Mouse (Mus musculus) heart, embryonic 15.5 days (tissue): ENCODE measurements around the gene Exosc10. TPM values are rescaled to one million over a fixed set of nuclear protein-coding genes. Genes with fewer than 3 reads are reported as not detected.
A peak's percentile ranks its signal among the peaks of the same experiment; 100 is the strongest.

Source experiments
- ATAC-seq: fragments of 200-750 bp; cut with Nextera tagmentation; replicated peaks from 2 replicates; pipeline ENCODE4 v1.8.0; 2017; ENCODE audit warnings: low read depth, moderate TSS enrichment; ENCODE audit not compliant: insufficient number of reproducible peaks, insufficient read depth, low FRiP score
- H3K27ac ChIP-seq: fragments of 300-500 bp; sonication (generic); 2 replicates; pipeline ENCODE4 v1.5.1; 2015; ENCODE audit warnings: mild to moderate bottlenecking, inconsistent platforms
- H3K27me3 ChIP-seq: fragments of 300-500 bp; sonication (generic); 2 replicates; pipeline ENCODE4 v1.6.1; 2015; ENCODE audit warnings: inconsistent platforms
- H3K36me3 ChIP-seq: fragments of 300-500 bp; sonication (generic); 2 replicates; pipeline ENCODE4 v1.6.1; 2015; ENCODE audit warnings: mild to moderate bottlenecking, inconsistent platforms
- H3K4me1 ChIP-seq: fragments of 300-500 bp; sonication (generic); replicated peaks from 2 replicates; pipeline ENCODE4 v1.6.1; 2015; ENCODE audit warnings: inconsistent platforms
- H3K4me2 ChIP-seq: fragments of 300-500 bp; sonication (generic); 2 replicates; pipeline ENCODE4 v1.6.1; 2015; ENCODE audit warnings: inconsistent platforms, mild to moderate bottlenecking, moderate library complexity
- H3K4me3 ChIP-seq: fragments of 300-500 bp; sonication (generic); 2 replicates; pipeline ENCODE4 v1.5.1; 2015; ENCODE audit warnings: mild to moderate bottlenecking, inconsistent platforms
- H3K9ac ChIP-seq: fragments of 300-500 bp; sonication (generic); 2 replicates; pipeline ENCODE4 v1.6.1; 2015; ENCODE audit warnings: mild to moderate bottlenecking, inconsistent platforms
- H3K9me3 ChIP-seq: fragments of 300-500 bp; sonication (generic); replicated peaks from 2 replicates; pipeline ENCODE4 v1.6.1; 2016; ENCODE audit warnings: inconsistent platforms
- WGBS: fragments of 180-500 bp; shearing (Covaris S2); methylation state at CpG from one replicate; pipeline ENCODE4 v1.1.7; 2015; ENCODE audit warnings: mixed read lengths; 5-methylcytosine and 5-hydroxymethylcytosine counted together
- polyA plus RNA-seq: library from polyadenylated mRNA; unstranded; fragments of >200 nt; fragmentation: Nextera tagmentation; extraction: Ambion mirVana; gene quantifications from 2 replicates; pipeline ENCODE4 v1.2.1, GENCODE M21; 2015

Gene Exosc10
- polyA plus RNA-seq, 1 experiment from 2014 or later = 56.4 TPM

- Histone ChIP-seq H3K4me1 (no peaks in the 10 kb centered on the region), H3K36me3 (peaks cover 79% of the 10 kb centered on the region), H3K27me3 (no peaks in the 10 kb centered on the region), H3K4me2 (no peak overlapping the region), H3K9ac (no peak overlapping the region), H3K4me3 (no peak overlapping the region), H3K27ac (no peak overlapping the region), H3K9me3 (no peaks in the 10 kb centered on the region)
- ATAC-seq = no peak
- 93% methylated on average over 5 of the region's 5 CpGs for WGBS
These were observed 27.9 kb upstream of the Exosc10 start for GRCm38 (mm10) chr4:148530351-148530750.

- ATAC-seq = no peak
- no peaks in the 10 kb centered on the region for H3K4me1 ChIP-seq
- no peak overlapping the region for H3K4me2 ChIP-seq
- no peak overlapping the region for H3K27ac ChIP-seq
- no peaks in the 10 kb centered on the region for H3K9me3 ChIP-seq
- no peak overlapping the region for H3K4me3 ChIP-seq
- no peak overlapping the region for H3K9ac ChIP-seq
- H3K27me3 ChIP-seq = no peaks in the 10 kb centered on the region
- WGBS = 80% methylated on average over 6 of the region's 6 CpGs
- peaks cover 79% of the 10 kb centered on the region for H3K36me3 ChIP-seq
These were observed 27.5 kb upstream of the Exosc10 start for GRCm38 (mm10) chr4:148530778-148531177.

GRCm38 (mm10) chr4:148531341-148531740, 26.9 kb upstream of the Exosc10 start:
- no peak overlapping the region for H3K4me2 ChIP-seq
- peaks cover 79% of the 10 kb centered on the region for H3K36me3 ChIP-seq
- ATAC-seq = no peak
- H3K9me3 ChIP-seq = no peaks in the 10 kb centered on the region
- H3K27me3 ChIP-seq = no peaks in the 10 kb centered on the region
- no peak overlapping the region for H3K9ac ChIP-seq
- H3K4me1 ChIP-seq = no peaks in the 10 kb centered on the region
- H3K4me3 ChIP-seq = no peak overlapping the region
- no peak overlapping the region for H3K27ac ChIP-seq
- 87% methylated on average over 4 of the region's 4 CpGs for WGBS

GRCm38 (mm10) chr4:148532516-148532915, 25.7 kb upstream of the Exosc10 start:
- 93% methylated on average over 3 of the region's 3 CpGs for WGBS
- Histone ChIP-seq H3K4me2 (no peak overlapping the region), H3K4me3 (no peak overlapping the region), H3K27me3 (no peaks in the 10 kb centered on the region), H3K4me1 (no peaks in the 10 kb centered on the region), H3K9ac (no peak overlapping the region), H3K36me3 (peaks cover 84% of the 10 kb centered on the region), H3K27ac (no peak overlapping the region), H3K9me3 (no peaks in the 10 kb centered on the region)
- ATAC-seq = no peak

- H3K4me2 ChIP-seq = no peak overlapping the region
- H3K27me3 ChIP-seq = no peaks in the 10 kb centered on the region
- 0 out of 2 replicates have a peak, but pooled peaks have one; percentile 29 for ATAC-seq
- H3K9ac ChIP-seq = no peak overlapping the region
- H3K4me1 ChIP-seq = no peaks in the 10 kb centered on the region
- H3K4me3 ChIP-seq = no peak overlapping the region
- 86% methylated on average over 12 of the region's 12 CpGs for WGBS
- no peak overlapping the region for H3K27ac ChIP-seq
- no peaks in the 10 kb centered on the region for H3K9me3 ChIP-seq
- peaks cover 86% of the 10 kb centered on the region for H3K36me3 ChIP-seq
These were observed 24.5 kb upstream of the Exosc10 start for GRCm38 (mm10) chr4:148533613-148534328.

- Histone ChIP-seq H3K4me1 (no peaks in the 10 kb centered on the region), H3K27ac (no peak overlapping the region), H3K4me2 (no peak overlapping the region), H3K9me3 (no peaks in the 10 kb centered on the region), H3K36me3 (peaks cover 93% of the 10 kb centered on the region), H3K9ac (no peak overlapping the region), H3K4me3 (no peak overlapping the region), H3K27me3 (no peaks in the 10 kb centered on the region)
- ATAC-seq = no peak
- 74% methylated on average over 3 of the region's 3 CpGs for WGBS
These were observed 22.4 kb upstream of the Exosc10 start for GRCm38 (mm10) chr4:148535876-148536275.

GRCm38 (mm10) chr4:148549106-148549505, 9.1 kb upstream of the Exosc10 start:
- Histone ChIP-seq H3K4me2 (no peak overlapping the region), H3K4me3 (no peak overlapping the region), H3K9me3 (no peaks in the 10 kb centered on the region), H3K27me3 (no peaks in the 10 kb centered on the region), H3K4me1 (no peaks in the 10 kb centered on the region), H3K36me3 (peaks cover 90% of the 10 kb centered on the region), H3K9ac (no peak overlapping the region), H3K27ac (no peak overlapping the region)
- no peak for ATAC-seq
- WGBS = 78% methylated on average over 4 of the region's 4 CpGs

- peak overlapping the region; percentile 71 for H3K9ac ChIP-seq
- peak overlapping the region; percentile 81 for H3K27ac ChIP-seq
- H3K4me3 ChIP-seq = peak overlapping the region; percentile 66
- H3K4me2 ChIP-seq = peak overlapping the region; percentile 86
- H3K36me3 ChIP-seq = peaks cover 60% of the 10 kb centered on the region
- 29% methylated on average over 6 of the region's 6 CpGs for WGBS
- H3K4me1 ChIP-seq = peaks cover 7% of the 10 kb centered on the region; the same call in 1 of the 2 replicates
- ATAC-seq = no peak; the same call in 1 of the 2 replicates
- H3K27me3 ChIP-seq = no peaks in the 10 kb centered on the region
- no peaks in the 10 kb centered on the region for H3K9me3 ChIP-seq
These were observed 463 bp upstream of the Exosc10 start for GRCm38 (mm10) chr4:148557766-148558165.

GRCm38 (mm10) chr4:148562676-148563075, 4.4 kb downstream of the Exosc10 start:
- H3K27ac ChIP-seq = no peak overlapping the region
- ATAC-seq = no peak
- no peaks in the 10 kb centered on the region for H3K9me3 ChIP-seq
- H3K36me3 ChIP-seq = peaks cover 76% of the 10 kb centered on the region
- H3K4me1 ChIP-seq = peaks cover 7% of the 10 kb centered on the region; the same call in 1 of the 2 replicates
- no peak overlapping the region for H3K4me3 ChIP-seq
- H3K4me2 ChIP-seq = no peak overlapping the region
- no peak overlapping the region for H3K9ac ChIP-seq
- 91% methylated on average over 17 of the region's 17 CpGs for WGBS
- H3K27me3 ChIP-seq = no peaks in the 10 kb centered on the region

- peaks cover 7% of the 10 kb centered on the region; the same call in 1 of the 2 replicates for H3K4me1 ChIP-seq
- peaks cover 85% of the 10 kb centered on the region for H3K36me3 ChIP-seq
- no peak overlapping the region for H3K27ac ChIP-seq
- no peak for ATAC-seq
- no peak overlapping the region for H3K4me2 ChIP-seq
- no peak overlapping the region for H3K9ac ChIP-seq
- WGBS = 91% methylated on average over 12 of the region's 12 CpGs
- no peak overlapping the region for H3K4me3 ChIP-seq
- no peaks in the 10 kb centered on the region for H3K27me3 ChIP-seq
- no peaks in the 10 kb centered on the region for H3K9me3 ChIP-seq
These were observed 5.4 kb downstream of the Exosc10 start for GRCm38 (mm10) chr4:148563595-148563994.

GRCm38 (mm10) chr4:148570138-148570537, 11.9 kb downstream of the Exosc10 start:
- no peaks in the 10 kb centered on the region for H3K9me3 ChIP-seq
- H3K27me3 ChIP-seq = no peaks in the 10 kb centered on the region
- no peak overlapping the region for H3K27ac ChIP-seq
- no peak overlapping the region for H3K4me2 ChIP-seq
- H3K4me1 ChIP-seq = no peaks in the 10 kb centered on the region
- peaks cover 97% of the 10 kb centered on the region for H3K36me3 ChIP-seq
- H3K9ac ChIP-seq = no peak overlapping the region
- no peak for ATAC-seq
- 88% methylated on average over 10 of the region's 10 CpGs for WGBS
- H3K4me3 ChIP-seq = no peak overlapping the region

- Histone ChIP-seq H3K9me3 (no peaks in the 10 kb centered on the region), H3K27me3 (no peaks in the 10 kb centered on the region), H3K4me2 (no peak overlapping the region), H3K4me3 (no peak overlapping the region), H3K27ac (no peak overlapping the region), H3K4me1 (no peaks in the 10 kb centered on the region), H3K9ac (no peak overlapping the region), H3K36me3 (peaks cover 97% of the 10 kb centered on the region)
- 94% methylated on average over 9 of the region's 9 CpGs for WGBS
- ATAC-seq = no peak
These were observed 12.6 kb downstream of the Exosc10 start for GRCm38 (mm10) chr4:148570693-148571295.
